Mouse (Mus musculus): ENCODE measurements around the gene Usb1.

Usb1 gene

GRCm38 (mm10) chr8:95332437-95333199 lies 534 bp downstream of the Usb1 start:
- no peak for DNase-seq (ENCODE audit: extremely low read depth, insufficient read length, low spot score)

- DNase-seq (ENCODE audit: extremely low read depth, insufficient read length, low spot score), result no peak
These were observed 3.6 kb downstream of the Usb1 start for GRCm38 (mm10) chr8:95335706-95336105.

DNA sequence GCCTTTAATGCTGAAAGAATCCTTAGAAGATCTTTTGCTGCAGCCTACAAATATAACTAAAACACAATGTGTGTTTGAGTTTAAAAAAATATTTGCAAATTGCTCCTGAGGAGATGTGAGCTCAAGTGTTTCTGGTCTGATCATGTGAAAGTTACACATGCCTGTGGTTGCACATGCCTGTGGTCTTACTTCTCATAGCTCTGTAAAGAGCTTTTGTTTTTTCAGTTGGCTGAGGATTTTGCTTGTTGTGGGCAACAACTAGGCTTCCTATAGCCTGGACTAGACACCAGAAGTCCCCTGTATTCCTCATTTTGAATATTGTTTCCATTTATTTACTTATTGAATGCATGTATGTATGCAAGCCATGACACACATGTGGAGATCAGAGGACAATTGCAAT lies 4.3 kb downstream of the Usb1 start:
- DNase-seq (ENCODE audit: extremely low read depth, insufficient read length, low spot score), result no peak

DNA sequence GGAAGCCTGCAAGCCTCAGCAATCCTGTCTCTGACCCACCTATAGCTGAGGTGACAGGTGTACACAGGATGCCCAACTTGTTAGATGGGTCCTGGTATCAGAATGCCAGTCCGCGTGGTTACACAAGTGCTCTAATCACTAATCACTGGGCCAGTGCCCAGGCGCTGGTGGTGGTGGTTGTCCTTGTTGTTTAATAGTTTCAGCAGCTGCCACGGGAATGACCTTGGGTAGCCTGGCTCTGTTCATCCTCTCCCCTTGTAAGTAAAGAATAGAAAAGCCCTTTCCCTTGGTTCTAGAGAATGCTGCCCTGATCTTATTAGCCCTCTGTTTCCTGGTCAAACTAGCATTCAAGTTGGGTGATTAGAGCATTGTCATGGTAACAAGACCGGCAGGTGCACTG lies 9.6 kb downstream of the Usb1 start:
- DNase-seq (ENCODE audit: extremely low read depth, insufficient read length, low spot score), result no peak

DNA sequence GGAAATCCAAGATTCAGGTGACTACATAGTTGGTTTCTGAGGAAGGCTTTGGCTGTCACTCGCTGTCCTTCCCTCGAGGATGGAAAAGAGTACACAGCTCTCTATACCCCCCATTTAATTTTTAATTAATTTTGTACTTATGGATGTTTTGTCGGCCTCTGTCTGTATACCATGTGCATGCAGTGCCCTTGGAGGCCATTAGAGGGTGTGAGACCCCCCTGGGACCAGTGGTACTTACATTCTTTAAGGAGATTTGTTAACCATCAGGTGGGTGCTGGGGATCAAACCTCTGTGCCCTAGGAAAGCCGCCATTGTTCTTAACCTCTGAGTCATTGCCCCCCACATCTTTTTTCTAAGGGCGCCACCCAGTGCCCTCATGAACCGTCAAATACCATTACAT lies 12.6 kb downstream of the Usb1 start:
- no peak for DNase-seq (ENCODE audit: extremely low read depth, insufficient read length, low spot score)

- DNase-seq (ENCODE audit: extremely low read depth, insufficient read length, low spot score), result peak; percentile 26
These were observed 14.8 kb downstream of the Usb1 start for GRCm38 (mm10) chr8:95346643-95347545.

DNA sequence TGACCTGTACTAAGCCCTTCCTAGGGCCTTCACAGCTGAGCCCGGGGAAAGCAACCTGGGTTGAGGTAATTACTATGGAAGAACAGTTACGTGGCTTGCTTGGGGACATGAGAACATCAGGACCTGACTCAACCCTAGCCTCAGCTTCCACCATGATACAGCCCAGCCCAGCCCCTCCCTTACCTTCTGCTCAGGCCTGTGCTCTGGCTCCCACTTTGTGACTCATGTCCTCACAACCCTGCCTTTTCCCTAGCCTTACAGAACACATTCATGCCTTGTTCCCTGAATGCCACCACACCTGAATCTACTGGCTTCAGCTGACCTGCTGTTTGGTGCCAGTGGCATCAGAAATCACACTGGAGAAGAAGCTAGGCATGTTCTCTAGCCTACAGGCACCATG lies 16.3 kb downstream of the Usb1 start:
- no peak for DNase-seq (ENCODE audit: extremely low read depth, insufficient read length, low spot score)

- peak; percentile 50 for DNase-seq (ENCODE audit: extremely low read depth, insufficient read length, low spot score)
These were observed 16.9 kb downstream of the Usb1 start for GRCm38 (mm10) chr8:95348811-95349630.

DNA sequence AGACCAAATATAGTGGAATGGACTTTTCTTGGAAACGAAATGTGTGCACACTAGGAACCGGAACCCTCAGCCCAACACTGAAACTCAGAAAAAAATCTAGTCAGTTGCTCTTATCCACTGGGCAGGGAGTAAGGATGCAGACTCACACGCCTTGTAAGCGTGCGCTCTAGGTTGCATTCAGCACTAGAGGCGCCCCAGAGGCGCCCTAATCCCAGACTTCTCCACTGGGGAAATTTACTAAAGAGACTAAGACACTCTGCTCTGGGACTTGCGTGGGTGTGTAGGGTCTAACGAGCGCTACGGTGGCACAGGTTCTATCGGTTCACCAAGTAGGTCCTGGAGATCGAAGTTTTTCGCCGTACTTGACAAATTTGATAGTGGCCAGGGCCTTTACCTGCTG lies 19.4 kb downstream of the Usb1 start:
- DNase-seq (ENCODE audit: extremely low read depth, insufficient read length, low spot score), result no peak

DNA sequence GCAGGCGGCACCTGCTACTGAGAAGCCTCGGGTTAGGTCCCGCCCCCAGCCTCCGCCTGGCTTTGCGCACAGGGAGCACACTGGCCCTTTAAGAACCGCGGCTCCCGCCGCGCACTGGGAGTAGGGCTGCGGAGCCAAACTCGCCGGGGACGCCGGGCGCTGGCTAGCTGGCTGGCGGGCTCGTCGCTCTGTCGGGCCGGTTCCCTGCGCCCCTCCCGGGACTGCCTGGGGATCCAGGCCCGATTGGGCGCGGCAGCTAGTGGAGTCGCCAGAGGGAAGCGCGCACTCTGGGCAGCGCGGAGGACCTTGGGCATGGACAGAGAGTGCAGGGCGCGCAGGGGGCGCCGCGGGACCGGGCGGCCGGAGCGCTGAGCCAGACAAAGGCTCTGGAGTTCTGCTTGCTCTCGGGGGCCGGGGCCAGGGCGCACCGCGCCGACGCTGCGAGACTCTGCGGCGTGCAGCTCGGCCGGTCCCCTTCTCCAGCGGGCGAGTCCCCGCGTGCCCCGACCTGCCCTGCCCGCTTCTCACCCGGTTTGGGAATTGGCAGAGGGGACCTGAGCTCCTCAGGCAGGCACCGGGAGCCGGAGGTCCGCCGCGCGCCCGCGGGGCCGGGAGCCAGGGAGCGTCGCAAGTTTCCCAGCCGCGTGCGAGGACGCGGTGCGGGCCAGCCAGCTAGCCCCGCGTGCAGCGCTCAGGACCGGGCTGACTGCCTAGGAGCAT lies 20.2 kb downstream of the Usb1 start, which contains the start of gene Mmp15:
Gene Mmp15 (plus strand): TSS at position 118 of the 720 bp plus-strand sequence.
- no peak for DNase-seq (ENCODE audit: extremely low read depth, insufficient read length, low spot score)

GRCm38 (mm10) chr8:95352871-95353866 lies 21.1 kb downstream of the Usb1 start:
- no peak for DNase-seq (ENCODE audit: extremely low read depth, insufficient read length, low spot score)

DNA sequence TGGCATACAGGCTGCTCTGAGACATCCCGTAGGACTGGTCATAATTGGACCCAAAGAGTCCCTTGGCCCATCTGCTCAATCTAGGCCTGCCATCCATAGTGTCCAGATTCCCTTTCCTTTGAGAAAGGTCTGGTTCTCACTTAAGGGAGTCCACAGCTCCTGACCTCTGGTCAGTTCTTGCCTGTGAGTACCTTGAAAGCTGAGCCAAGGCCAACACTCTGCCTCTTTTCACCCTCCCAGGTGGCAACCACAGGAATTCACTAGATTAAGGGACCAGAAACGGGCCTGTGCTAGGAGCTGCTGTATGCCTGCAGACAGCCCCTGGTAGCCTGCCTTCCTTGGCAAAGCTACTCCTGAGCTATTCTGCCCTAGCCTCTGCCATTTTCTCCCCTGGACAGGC lies 22.5 kb downstream of the Usb1 start:
- no peak for DNase-seq (ENCODE audit: extremely low read depth, insufficient read length, low spot score)

- DNase-seq (ENCODE audit: extremely low read depth, insufficient read length, low spot score), result no peak
These were observed 26.7 kb downstream of the Usb1 start for GRCm38 (mm10) chr8:95358550-95359411.

GRCm38 (mm10) chr8:95360181-95361015 lies 28.3 kb downstream of the Usb1 start:
- DNase-seq (ENCODE audit: extremely low read depth, insufficient read length, low spot score), result peak; percentile 55

- no peak for DNase-seq (ENCODE audit: extremely low read depth, insufficient read length, low spot score)
These were observed 28.9 kb downstream of the Usb1 start for GRCm38 (mm10) chr8:95361016-95361341.

DNA sequence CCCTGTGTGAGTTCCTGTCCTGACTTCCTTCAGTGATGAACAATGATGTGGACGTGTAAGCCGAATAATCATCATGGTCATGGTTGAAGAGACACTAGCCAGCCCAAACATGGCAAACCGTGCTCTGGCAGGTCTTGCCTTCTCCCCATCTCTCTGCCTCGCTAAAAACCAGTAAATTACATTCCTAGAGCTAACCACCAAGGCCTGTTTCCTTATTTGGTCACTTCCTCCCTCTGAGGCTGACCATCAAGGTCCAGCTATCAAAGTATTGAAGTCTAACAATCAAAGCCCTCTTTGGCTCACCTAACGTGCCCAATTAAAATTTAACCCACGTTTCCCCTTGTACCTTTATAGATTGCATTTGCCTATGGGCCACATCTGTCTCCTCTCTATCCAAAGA lies 30.2 kb downstream of the Usb1 start:
- no peak for DNase-seq (ENCODE audit: extremely low read depth, insufficient read length, low spot score)

GRCm38 (mm10) chr8:95363849-95364248 lies 31.8 kb downstream of the Usb1 start:
- DNase-seq (ENCODE audit: extremely low read depth, insufficient read length, low spot score), result peak; percentile 49

Measured in 3134 (cell line).